Mouse (Mus musculus): ENCODE results near the gene C1qbp. TPM values are rescaled to one million over a fixed set of nuclear protein-coding genes. Genes with fewer than 3 reads are reported as not detected.
A peak's percentile ranks its signal among the peaks of the same experiment; 100 is the strongest.

C1qbp gene
- total RNA-seq, 2 experiments from 2014 or later = 102 to 108 TPM

GRCm38 (mm10) chr11:70975193-70975592, 7.6 kb downstream of the C1qbp start:
- no peak for DNase-seq (ENCODE audit: low spot score in 2 of 2)

GRCm38 (mm10) chr11:70973947-70974346, 8.9 kb downstream of the C1qbp start:
- DNase-seq (ENCODE audit: low spot score in 2 of 2) = no peak

GRCm38 (mm10) chr11:70972586-70972985, 10.2 kb downstream of the C1qbp start:
- no peak for DNase-seq (ENCODE audit: low spot score in 2 of 2)

GRCm38 (mm10) chr11:70970560-70971540, 12.0 kb downstream of the C1qbp start:
- peak in 1 of 2 experiments; percentile 39 for DNase-seq (ENCODE audit: low spot score in 2 of 2)

- DNase-seq (ENCODE audit: low spot score in 2 of 2) = peak; percentile 93 to 97
These were observed 12.8 kb downstream of the C1qbp start, which contains the start of the genes Nup88 and Rpain for GRCm38 (mm10) chr11:70969821-70970559. Nup88 (minus strand) TSS chr11:70969973. Rpain (plus strand) TSS chr11:70970213.

- DNase-seq (ENCODE audit: low spot score in 2 of 2) = peak in 1 of 2 experiments; percentile 40
These were observed 13.5 kb downstream of the C1qbp start for GRCm38 (mm10) chr11:70969271-70969794.

GRCm38 (mm10) chr11:70964222-70964907, 18.5 kb downstream of the C1qbp start:
- DNase-seq (ENCODE audit: low spot score in 2 of 2) = no peak

- no peak for DNase-seq (ENCODE audit: low spot score in 2 of 2)
These were observed 21.9 kb downstream of the C1qbp start for GRCm38 (mm10) chr11:70960786-70961554.

- DNase-seq (ENCODE audit: low spot score in 2 of 2) = no peak
These were observed 28.1 kb downstream of the C1qbp start for GRCm38 (mm10) chr11:70954711-70955110.

- DNase-seq (ENCODE audit: low spot score in 2 of 2) = no peak
These were observed 37.6 kb downstream of the C1qbp start for GRCm38 (mm10) chr11:70944935-70945817.

- no peak for DNase-seq (ENCODE audit: low spot score in 2 of 2)
These were observed 39.2 kb downstream of the C1qbp start for GRCm38 (mm10) chr11:70943651-70944050.

- DNase-seq (ENCODE audit: low spot score in 2 of 2) = no peak
These were observed 40.2 kb downstream of the C1qbp start for GRCm38 (mm10) chr11:70942596-70942995.

GRCm38 (mm10) chr11:70935316-70935715, 47.5 kb downstream of the C1qbp start:
- no peak for DNase-seq (ENCODE audit: low spot score in 2 of 2)

GRCm38 (mm10) chr11:70931461-70931860, 51.4 kb downstream of the C1qbp start:
- DNase-seq (ENCODE audit: low spot score in 2 of 2) = no peak

Other genes with a start within 250 kb of the C1qbp start
- 10 to 100 TPM; 17.7 to 21.0 TPM for gene Zfp3, start 218.8 kb downstream of the C1qbp start, total RNA-seq (2021)
- not detected for gene Scimp, start 170.4 kb downstream of the C1qbp start, total RNA-seq (2021)
- 100 to 1,000 TPM; 107 to 109 TPM for gene Rabep1, start 138.2 kb downstream of the C1qbp start, total RNA-seq (2021)
- gene Nup88, start 13.1 kb downstream of the C1qbp start, total RNA-seq (2021) = 10 to 100 TPM; 60.4 to 61.1 TPM
- gene Rpain, start 12.8 kb downstream of the C1qbp start, total RNA-seq (2021) = 10 to 100 TPM; 33.8 to 35.3 TPM
- gene Dhx33, start 21.4 kb upstream of the C1qbp start, total RNA-seq (2021) = 10 to 100 TPM; 33.6 to 40.7 TPM
- 10 to 100 TPM in 1 of 2 experiments, 1 to 10 TPM in 1; 9.7 to 13.1 TPM for gene Mis12, start 36.6 kb upstream of the C1qbp start, total RNA-seq (2021)
- gene Derl2, start 36.8 kb upstream of the C1qbp start, total RNA-seq (2021) = 10 to 100 TPM; 19.4 to 22.0 TPM
- gene 6330403K07Rik, start 50.5 kb upstream of the C1qbp start, total RNA-seq (2021) = 100 to 1,000 TPM; 131 to 145 TPM
- gene Nlrp1a, start 161.7 kb upstream of the C1qbp start, total RNA-seq (2021) = under 1 TPM; 0.64 to 0.83 TPM
- gene Nlrp1b, start 247.7 kb upstream of the C1qbp start, total RNA-seq (2021) = under 1 TPM; 0.14 to 0.21 TPM

Measured in layer of hippocampus, postnatal 14 days (tissue).